Mouse (Mus musculus) frontal cortex, postnatal 36 days (tissue): ENCODE data around the gene 4930449I24Rik.
"Not testable (repeated sequence)": the region's sequence is repeated elsewhere in the genome, so short reads cannot be mapped to it uniquely, and the experiment has no call there.

ENCODE experiments used
- DNase-seq, 2 experiments: peaks; one replicate each; pipeline ENCODE4 v3.0.0; 2022; ENCODE audit warnings: low spot score in 2 of 2

The 4930449I24Rik gene

DNA sequence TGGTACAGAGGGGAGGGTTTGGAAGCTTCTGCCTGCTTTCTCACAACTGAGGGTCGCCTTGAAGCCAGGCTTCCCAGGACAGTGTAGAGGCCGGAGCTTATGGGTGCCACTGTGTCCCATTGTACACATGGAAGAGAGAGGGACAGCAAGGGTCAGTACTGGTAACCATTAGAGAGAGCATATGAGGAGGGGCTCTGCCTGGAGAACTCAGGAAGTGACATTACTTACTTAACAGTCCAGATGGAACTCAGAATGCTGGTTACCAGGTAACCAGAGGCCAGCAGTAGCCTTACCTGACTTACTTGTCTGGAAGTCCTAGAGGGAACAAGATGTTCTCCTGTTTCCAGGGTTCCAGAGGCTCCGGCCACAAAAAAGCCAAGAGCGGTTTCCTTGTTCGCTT, at the start of gene 4930449I24Rik:
Gene 4930449I24Rik, plus strand, starts transcription at position 301 of the 400 bp plus-strand sequence.
- not testable (repeated sequence) for DNase-seq

- DNase-seq, result peak; percentile 29 to 60
Observed at GRCm38 (mm10) chr5:146453556-146453955, 48.6 kb upstream of the 4930449I24Rik start.

DNA sequence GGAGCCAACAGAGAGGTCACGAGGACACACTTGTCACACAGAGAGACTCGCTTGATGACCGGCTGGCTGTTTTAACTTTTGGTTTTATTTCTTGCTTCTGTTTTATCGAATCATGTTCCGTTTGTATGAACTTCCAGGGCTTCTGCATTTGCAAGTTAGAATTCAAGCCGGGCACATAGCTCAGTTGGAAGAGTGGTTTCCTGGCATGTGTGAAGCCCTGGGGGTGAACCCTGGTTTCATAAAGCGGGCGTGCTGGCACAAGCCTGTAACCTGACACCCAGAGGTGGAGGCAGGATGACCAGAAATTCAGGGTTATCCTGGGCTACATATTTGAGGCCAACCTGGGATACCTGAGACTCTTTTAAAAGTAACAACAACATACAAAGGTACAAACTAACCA, 40.6 kb upstream of the 4930449I24Rik start:
- DNase-seq, result no peak

- DNase-seq, result peak in 1 of 2 experiments; percentile 42
Observed at GRCm38 (mm10) chr5:146466663-146467062, 35.5 kb upstream of the 4930449I24Rik start.

DNA sequence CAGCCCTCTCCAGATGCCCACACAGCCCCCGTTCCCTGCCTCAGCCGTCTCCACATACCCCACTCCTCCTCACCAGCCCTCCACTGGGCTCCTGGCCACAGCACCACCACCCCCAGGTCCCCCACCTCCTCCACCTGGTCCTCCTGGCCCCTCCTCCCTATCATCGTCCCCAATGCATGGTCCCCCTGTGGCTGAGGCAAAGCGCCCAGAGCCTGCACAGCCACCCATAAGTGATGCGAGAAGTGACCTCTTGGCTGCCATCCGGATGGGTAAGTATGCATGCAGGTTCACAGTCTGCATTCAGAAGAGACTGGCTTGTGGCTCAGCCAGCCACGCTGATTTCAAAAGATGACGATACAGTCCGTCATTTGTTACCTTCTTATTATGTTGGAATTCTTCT, 33.9 kb upstream of the 4930449I24Rik start:
- no peak for DNase-seq

- no peak for DNase-seq
Observed at GRCm38 (mm10) chr5:146470821-146471220, 31.4 kb upstream of the 4930449I24Rik start.

- DNase-seq, result no peak
Observed at GRCm38 (mm10) chr5:146471311-146471710, 30.9 kb upstream of the 4930449I24Rik start.

GRCm38 (mm10) chr5:146471821-146472220, 30.4 kb upstream of the 4930449I24Rik start:
- no peak for DNase-seq

DNA sequence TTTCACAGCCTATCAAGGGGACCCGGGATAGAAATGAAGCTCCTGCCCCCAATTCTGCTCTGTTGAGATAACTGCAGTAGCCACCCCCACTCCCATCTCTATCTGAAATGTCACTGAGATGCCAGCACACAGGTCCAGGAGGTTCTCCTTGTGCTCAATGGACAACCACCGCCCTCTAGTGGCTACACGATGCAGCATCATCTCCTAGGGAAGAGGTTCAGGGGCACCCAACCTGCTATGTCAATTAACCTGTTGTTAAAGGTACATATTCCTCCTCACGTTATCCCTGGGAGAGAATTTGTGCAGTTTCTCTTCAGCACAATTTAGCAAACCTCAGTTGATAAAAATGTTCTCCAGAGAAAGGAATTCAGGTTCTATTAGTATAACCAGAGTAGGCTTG, 22.6 kb upstream of the 4930449I24Rik start:
- DNase-seq, result peak; percentile 39 to 68

GRCm38 (mm10) chr5:146481665-146482064, 20.5 kb upstream of the 4930449I24Rik start, which contains the start of gene Gm6408:
Gene Gm6408 (plus strand): TSS chr5:146481965.
- not testable (repeated sequence) for DNase-seq

- peak in 1 of 2 experiments; percentile 51 for DNase-seq
Observed at GRCm38 (mm10) chr5:146488959-146489358, 13.2 kb upstream of the 4930449I24Rik start.

DNA sequence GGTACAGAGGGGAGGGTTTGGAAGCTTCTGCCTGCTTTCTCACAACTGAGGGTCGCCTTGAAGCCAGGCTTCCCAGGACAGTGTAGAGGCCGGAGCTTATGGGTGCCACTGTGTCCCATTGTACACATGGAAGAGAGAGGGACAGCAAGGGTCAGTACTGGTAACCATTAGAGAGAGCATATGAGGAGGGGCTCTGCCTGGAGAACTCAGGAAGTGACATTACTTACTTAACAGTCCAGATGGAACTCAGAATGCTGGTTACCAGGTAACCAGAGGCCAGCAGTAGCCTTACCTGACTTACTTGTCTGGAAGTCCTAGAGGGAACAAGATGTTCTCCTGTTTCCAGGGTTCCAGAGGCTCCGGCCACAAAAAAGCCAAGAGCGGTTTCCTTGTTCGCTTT, 11.1 kb upstream of the 4930449I24Rik start, which contains the start of gene Gm6370:
Gene Gm6370, plus strand, starts transcription at position 301 of the 400 bp plus-strand sequence.
- not testable (repeated sequence) for DNase-seq

DNA sequence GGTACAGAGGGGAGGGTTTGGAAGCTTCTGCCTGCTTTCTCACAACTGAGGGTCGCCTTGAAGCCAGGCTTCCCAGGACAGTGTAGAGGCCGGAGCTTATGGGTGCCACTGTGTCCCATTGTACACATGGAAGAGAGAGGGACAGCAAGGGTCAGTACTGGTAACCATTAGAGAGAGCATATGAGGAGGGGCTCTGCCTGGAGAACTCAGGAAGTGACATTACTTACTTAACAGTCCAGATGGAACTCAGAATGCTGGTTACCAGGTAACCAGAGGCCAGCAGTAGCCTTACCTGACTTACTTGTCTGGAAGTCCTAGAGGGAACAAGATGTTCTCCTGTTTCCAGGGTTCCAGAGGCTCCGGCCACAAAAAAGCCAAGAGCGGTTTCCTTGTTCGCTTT, 11.6 kb downstream of the 4930449I24Rik start, which contains the start of gene Gm3402:
Gene Gm3402, plus strand, starts transcription at position 301 of the 400 bp plus-strand sequence.
- not testable (repeated sequence) for DNase-seq

DNA sequence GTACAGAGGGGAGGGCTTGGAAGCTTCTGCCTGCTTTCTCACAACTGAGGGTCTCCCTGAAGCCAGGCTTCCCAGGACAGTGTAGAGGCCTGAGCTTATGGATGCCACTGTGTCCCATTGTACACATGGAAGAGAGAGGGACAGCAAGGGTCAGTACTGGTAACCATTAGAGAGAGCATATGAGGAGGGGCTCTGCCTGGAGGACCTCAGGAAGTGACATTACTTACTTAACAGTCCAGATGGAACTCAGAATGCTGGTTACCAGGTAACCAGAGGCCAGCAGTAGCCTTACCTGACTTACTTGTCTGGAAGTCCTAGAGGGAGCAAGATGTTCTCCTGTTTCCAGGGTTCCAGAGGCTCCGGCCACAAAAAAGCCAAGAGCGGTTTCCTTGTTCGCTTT, 23.3 kb downstream of the 4930449I24Rik start, which contains the start of gene Gm3404:
Gene Gm3404, plus strand, starts transcription at position 301 of the 400 bp plus-strand sequence.
- DNase-seq, result not testable (repeated sequence)

DNA sequence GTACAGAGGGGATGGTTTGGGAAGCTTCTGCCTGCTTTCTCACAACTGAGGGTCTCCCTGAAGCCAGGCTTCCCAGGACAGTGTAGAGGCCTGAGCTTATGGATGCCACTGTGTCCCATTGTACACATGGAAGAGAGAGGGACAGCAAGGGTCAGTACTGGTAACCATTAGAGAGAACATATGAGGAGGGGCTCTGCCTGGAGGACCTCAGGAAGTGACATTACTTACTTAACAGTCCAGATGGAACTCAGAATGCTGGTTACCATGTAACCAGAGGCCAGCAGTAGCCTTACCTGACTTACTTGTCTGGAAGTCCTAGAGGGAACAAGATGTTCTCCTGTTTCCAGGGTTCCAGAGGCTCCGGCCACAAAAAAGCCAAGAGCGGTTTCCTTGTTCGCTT, 35.1 kb downstream of the 4930449I24Rik start, which contains the start of gene Gm3409:
Gene Gm3409, plus strand, starts transcription at position 301 of the 400 bp plus-strand sequence.
- DNase-seq, result not testable (repeated sequence)
